Mouse (Mus musculus) neural tube, embryonic 15.5 days (tissue): ENCODE measurements at regions not wholly inside any gene's neighbourhood (a gene's known extent, or its start where the extent isn't known, plus 50 kb on each side); places are given as distances from the start of the nearest gene placed in this dataset.

Experiments
- ATAC-seq: fragments of 200-750 bp; cut with Nextera tagmentation; 2 replicates; pipeline ENCODE4 v1.8.0; 2017; ENCODE audit warnings: mild to moderate bottlenecking, moderate TSS enrichment, moderate library complexity; ENCODE audit not compliant: low FRiP score
- H3K27ac ChIP-seq: fragments of 300-500 bp; sonication (generic); replicated peaks from 2 replicates; pipeline ENCODE4 v1.5.1; 2015; ENCODE audit warnings: mild to moderate bottlenecking, inconsistent platforms
- H3K27me3 ChIP-seq: fragments of 300-500 bp; sonication (generic); replicated peaks from 2 replicates; pipeline ENCODE4 v1.6.1; 2015; ENCODE audit warnings: inconsistent platforms
- H3K36me3 ChIP-seq: fragments of 300-500 bp; sonication (generic); 2 replicates; pipeline ENCODE4 v1.6.1; 2015; ENCODE audit warnings: inconsistent platforms
- H3K4me1 ChIP-seq: fragments of 300-500 bp; sonication (generic); 2 replicates; pipeline ENCODE4 v1.6.1; 2015; ENCODE audit warnings: inconsistent platforms
- H3K4me2 ChIP-seq: fragments of 300-500 bp; sonication (generic); 2 replicates; pipeline ENCODE4 v1.6.1; 2015; ENCODE audit warnings: inconsistent platforms, mild to moderate bottlenecking, moderate library complexity
- H3K4me3 ChIP-seq: fragments of 300-500 bp; sonication (generic); replicated peaks from 2 replicates; pipeline ENCODE4 v1.5.1; 2015; ENCODE audit warnings: mild to moderate bottlenecking, inconsistent platforms
- H3K9ac ChIP-seq: fragments of 300-500 bp; sonication (generic); replicated peaks from 2 replicates; pipeline ENCODE4 v1.6.1; 2015; ENCODE audit warnings: mild to moderate bottlenecking, inconsistent platforms
- H3K9me3 ChIP-seq: fragments of 300-500 bp; sonication (generic); replicated peaks from 2 replicates; pipeline ENCODE4 v1.6.1; 2016; ENCODE audit warnings: inconsistent platforms
- WGBS: fragments of 180-500 bp; shearing (Covaris S2); methylation state at CpG from one replicate; pipeline ENCODE4 v1.1.7; 2015; ENCODE audit warnings: mixed read lengths; 5-methylcytosine and 5-hydroxymethylcytosine counted together

DNA sequence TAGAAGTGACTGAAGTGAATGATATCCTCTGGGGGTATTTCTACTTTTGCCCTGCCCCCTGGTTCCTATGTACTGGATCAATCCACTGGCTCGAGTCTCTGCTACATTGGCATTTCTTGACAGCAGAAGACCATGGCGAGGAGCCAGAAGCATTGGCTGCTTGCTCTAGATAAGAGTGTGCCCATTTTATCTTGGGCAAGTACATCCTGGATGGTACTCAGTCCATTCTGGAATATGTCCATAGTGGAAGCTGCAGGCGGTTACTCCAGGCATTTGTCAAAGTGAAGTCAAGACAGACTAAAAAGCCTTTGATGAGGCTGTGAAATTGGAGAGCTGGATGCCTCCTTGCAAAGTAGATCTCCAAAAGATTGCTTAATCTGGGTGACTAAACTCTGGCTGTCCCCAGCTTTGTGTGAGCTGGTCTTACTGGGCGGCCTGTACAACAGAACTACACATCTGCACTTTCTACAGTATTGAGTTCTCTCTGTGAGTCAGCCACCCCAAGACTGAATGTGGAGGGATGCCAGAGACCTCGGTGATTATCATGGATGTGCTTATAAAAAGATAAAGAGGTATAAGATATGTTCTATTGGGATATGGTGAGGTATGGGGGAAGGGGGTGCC is 222.6 kb upstream of the Peli2 start:
- no peaks in the 10 kb centered on the region for H3K27me3 ChIP-seq
- H3K4me3 ChIP-seq = no peak overlapping the region
- no peak overlapping the region for H3K27ac ChIP-seq
- no peaks in the 10 kb centered on the region for H3K36me3 ChIP-seq
- H3K9ac ChIP-seq = no peak overlapping the region
- ATAC-seq = no peak
- H3K9me3 ChIP-seq = no peaks in the 10 kb centered on the region
- 90% methylated on average over 5 of the region's 5 CpGs for WGBS
- H3K4me1 ChIP-seq = 0 out of 2 replicates have a peak, but pooled peaks cover 4% of the 10 kb centered on the region
- no peak overlapping the region for H3K4me2 ChIP-seq

- no peak for ATAC-seq
- Histone ChIP-seq H3K9me3 (no peaks in the 10 kb centered on the region), H3K4me2 (no peak overlapping the region), H3K27ac (no peak overlapping the region), H3K36me3 (no peaks in the 10 kb centered on the region), H3K27me3 (no peaks in the 10 kb centered on the region), H3K9ac (no peak overlapping the region), H3K4me1 (0 out of 2 replicates have a peak, but pooled peaks cover 4% of the 10 kb centered on the region), H3K4me3 (no peak overlapping the region)
- WGBS = 82% methylated on average over 4 of the region's 4 CpGs
Measured at GRCm38 (mm10) chr14:47898605-47899004, 222.0 kb upstream of the Peli2 start.

GRCm38 (mm10) chr14:47905334-47905733 is 215.3 kb upstream of the Peli2 start:
- Histone ChIP-seq H3K4me2 (no peak overlapping the region), H3K9ac (no peak overlapping the region), H3K27ac (no peak overlapping the region), H3K27me3 (no peaks in the 10 kb centered on the region), H3K4me3 (no peak overlapping the region), H3K36me3 (no peaks in the 10 kb centered on the region), H3K9me3 (no peaks in the 10 kb centered on the region), H3K4me1 (peaks cover 6% of the 10 kb centered on the region; the same call in 1 of the 2 replicates)
- no peak for ATAC-seq

- no peak overlapping the region for H3K27ac ChIP-seq
- no peak overlapping the region for H3K4me3 ChIP-seq
- H3K36me3 ChIP-seq = no peaks in the 10 kb centered on the region
- H3K4me2 ChIP-seq = no peak overlapping the region
- peaks cover 16% of the 10 kb centered on the region; the same call in 1 of the 2 replicates for H3K4me1 ChIP-seq
- H3K9ac ChIP-seq = no peak overlapping the region
- H3K9me3 ChIP-seq = no peaks in the 10 kb centered on the region
- WGBS = 35% methylated on average over 8 of the region's 8 CpGs
- ATAC-seq = no peak
- H3K27me3 ChIP-seq = no peaks in the 10 kb centered on the region
Measured at GRCm38 (mm10) chr14:47909129-47909528, 211.5 kb upstream of the Peli2 start.

DNA sequence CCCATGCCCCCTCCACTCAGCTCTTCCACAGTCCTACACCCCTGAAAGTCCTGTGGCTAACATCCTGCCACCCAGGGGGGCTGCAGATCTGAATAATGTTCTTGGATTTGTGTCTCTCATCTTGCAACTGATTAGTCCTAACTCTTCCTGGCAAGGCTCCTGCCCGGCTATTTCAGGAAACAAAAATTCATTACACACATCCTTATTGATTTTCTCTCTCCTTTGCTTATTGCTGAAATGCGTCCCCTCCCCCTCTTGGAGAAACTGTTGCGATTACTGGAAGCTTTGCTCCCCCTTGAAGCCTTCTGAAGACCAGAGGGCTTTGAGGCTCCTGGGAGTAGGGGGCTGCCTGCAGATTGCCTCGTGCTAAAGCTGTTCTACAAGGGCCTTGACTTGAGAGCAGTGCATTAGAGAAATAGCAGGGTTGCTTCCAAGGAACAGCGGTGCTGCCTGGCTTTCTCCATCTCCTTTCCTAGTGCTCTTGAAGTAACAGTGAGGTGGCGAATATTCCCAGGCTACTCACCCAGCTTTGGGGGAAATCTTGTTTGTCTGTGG is 209.8 kb upstream of the Peli2 start:
- H3K4me2 ChIP-seq = no peak overlapping the region
- H3K4me3 ChIP-seq = no peak overlapping the region
- no peaks in the 10 kb centered on the region for H3K36me3 ChIP-seq
- H3K27me3 ChIP-seq = no peaks in the 10 kb centered on the region
- H3K9ac ChIP-seq = no peak overlapping the region
- 46% methylated on average over 6 of the region's 6 CpGs for WGBS
- no peaks in the 10 kb centered on the region for H3K9me3 ChIP-seq
- no peak overlapping the region for H3K27ac ChIP-seq
- peaks cover 16% of the 10 kb centered on the region; the same call in 1 of the 2 replicates for H3K4me1 ChIP-seq
- no peak for ATAC-seq

GRCm38 (mm10) chr14:47911546-47912545 is 208.8 kb upstream of the Peli2 start:
- Histone ChIP-seq H3K27ac (no peak overlapping the region), H3K4me3 (no peak overlapping the region), H3K4me2 (no peak overlapping the region), H3K9me3 (no peaks in the 10 kb centered on the region), H3K36me3 (no peaks in the 10 kb centered on the region), H3K4me1 (peaks cover 16% of the 10 kb centered on the region; the same call in 1 of the 2 replicates), H3K9ac (no peak overlapping the region), H3K27me3 (no peaks in the 10 kb centered on the region)
- 65% methylated on average over 9 of the region's 9 CpGs for WGBS
- ATAC-seq = peak; percentile 62; the same call in 1 of the 2 replicates

DNA sequence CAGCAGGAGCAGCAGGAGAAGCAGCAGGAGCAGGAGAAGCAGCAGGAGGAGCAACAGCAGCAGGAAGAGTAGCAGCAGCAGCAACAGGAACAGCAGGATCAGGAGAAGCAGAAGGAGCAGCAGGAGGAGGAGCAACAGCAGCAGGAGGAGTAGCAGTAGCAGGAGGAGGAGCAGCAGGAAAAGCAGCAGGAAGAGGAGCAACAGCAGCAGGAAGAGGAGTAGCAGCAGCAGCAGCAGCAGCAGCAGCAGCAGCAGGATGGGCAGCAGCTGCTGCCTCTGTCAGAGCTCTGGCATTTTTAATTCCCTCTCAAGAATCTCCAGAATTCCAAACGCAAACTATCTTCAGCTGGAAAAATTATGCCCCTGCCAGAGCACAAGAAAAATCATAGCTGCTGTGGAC is 205.0 kb upstream of the Peli2 start:
- H3K9me3 ChIP-seq = no peaks in the 10 kb centered on the region
- no peak for ATAC-seq
- H3K9ac ChIP-seq = no peak overlapping the region
- WGBS = 90% methylated on average over 1 of the region's 1 CpGs
- H3K27ac ChIP-seq = no peak overlapping the region
- H3K36me3 ChIP-seq = no peaks in the 10 kb centered on the region
- H3K4me1 ChIP-seq = peaks cover 11% of the 10 kb centered on the region; the same call in 1 of the 2 replicates
- no peak overlapping the region for H3K4me2 ChIP-seq
- H3K4me3 ChIP-seq = no peak overlapping the region
- H3K27me3 ChIP-seq = no peaks in the 10 kb centered on the region

DNA sequence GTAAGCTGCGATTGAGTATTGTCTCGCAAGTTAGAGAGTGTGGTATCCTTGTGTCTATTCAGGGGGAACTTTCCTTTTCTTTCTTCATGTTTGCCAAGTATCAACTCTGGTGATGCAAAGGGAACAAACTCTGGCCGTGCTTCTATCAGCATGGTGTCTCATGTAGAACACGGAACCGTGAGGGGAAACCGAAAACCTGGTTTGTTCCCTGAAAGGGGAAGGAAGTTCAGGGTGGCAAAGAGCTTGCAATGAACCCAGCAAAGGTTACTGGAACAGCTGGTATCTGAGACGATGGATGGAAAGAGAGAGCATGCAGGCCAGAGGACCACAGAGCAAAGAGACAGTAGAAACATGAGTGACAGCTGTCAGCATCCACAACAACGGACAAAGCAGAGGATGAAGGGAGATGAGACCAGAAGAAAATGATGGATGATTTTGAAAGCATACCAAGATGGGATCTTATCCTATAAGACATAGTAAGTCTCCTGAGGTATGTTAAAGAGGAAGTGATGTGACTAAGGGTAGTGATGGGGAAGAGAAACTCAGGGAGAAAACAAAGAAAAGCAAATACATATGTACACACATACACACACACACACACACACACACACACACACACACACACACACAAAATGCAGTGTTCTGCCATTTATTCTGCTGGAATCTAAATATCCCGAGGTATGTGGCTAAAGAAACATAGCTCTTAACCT is 199.8 kb upstream of the Peli2 start:
- H3K4me2 ChIP-seq = no peak overlapping the region
- peaks cover 6% of the 10 kb centered on the region for H3K4me1 ChIP-seq
- H3K4me3 ChIP-seq = no peak overlapping the region
- no peak for ATAC-seq
- H3K27me3 ChIP-seq = no peaks in the 10 kb centered on the region
- WGBS = 94% methylated on average over 9 of the region's 9 CpGs
- H3K9me3 ChIP-seq = no peaks in the 10 kb centered on the region
- H3K27ac ChIP-seq = no peak overlapping the region
- H3K36me3 ChIP-seq = no peaks in the 10 kb centered on the region
- no peak overlapping the region for H3K9ac ChIP-seq

- 23% methylated on average over 10 of the region's 10 CpGs for WGBS
- Histone ChIP-seq H3K4me3 (no peak overlapping the region), H3K36me3 (no peaks in the 10 kb centered on the region), H3K27ac (no peak overlapping the region), H3K4me2 (no peak overlapping the region), H3K27me3 (no peaks in the 10 kb centered on the region), H3K9me3 (no peaks in the 10 kb centered on the region), H3K4me1 (peaks cover 6% of the 10 kb centered on the region), H3K9ac (no peak overlapping the region)
- 0 out of 2 replicates have a peak, but pooled peaks have one; percentile 63 for ATAC-seq
Measured at GRCm38 (mm10) chr14:47921811-47922277, 198.8 kb upstream of the Peli2 start.

GRCm38 (mm10) chr14:47926416-47926815 is 194.2 kb upstream of the Peli2 start:
- Histone ChIP-seq H3K27ac (no peak overlapping the region), H3K4me3 (no peak overlapping the region), H3K9ac (no peak overlapping the region), H3K4me1 (peaks cover 6% of the 10 kb centered on the region), H3K36me3 (no peaks in the 10 kb centered on the region), H3K27me3 (no peaks in the 10 kb centered on the region), H3K9me3 (no peaks in the 10 kb centered on the region), H3K4me2 (no peak overlapping the region)
- 93% methylated on average over 3 of the region's 3 CpGs for WGBS
- no peak for ATAC-seq

DNA sequence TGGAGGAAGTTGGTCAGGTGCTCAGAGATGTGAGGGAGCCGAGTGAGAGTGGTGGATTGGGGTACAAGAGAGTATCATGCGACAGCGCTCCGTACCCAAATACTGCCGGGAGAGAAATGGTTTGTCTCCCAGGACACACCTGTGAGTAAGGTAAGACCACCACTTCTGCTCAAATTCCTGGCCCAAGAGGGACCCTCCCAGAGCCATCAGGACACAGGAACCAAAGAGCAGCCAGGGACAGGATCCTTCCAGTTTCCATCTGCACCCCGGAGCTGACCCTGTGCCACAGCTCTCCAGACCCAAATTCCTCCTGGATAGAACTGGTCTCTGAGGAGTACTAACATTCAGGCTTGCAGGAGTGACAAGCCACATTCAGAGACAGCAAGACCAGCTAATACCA is 185.2 kb upstream of the Peli2 start:
- Histone ChIP-seq H3K4me1 (peaks cover 6% of the 10 kb centered on the region; the same call in 1 of the 2 replicates), H3K27me3 (no peaks in the 10 kb centered on the region), H3K36me3 (no peaks in the 10 kb centered on the region), H3K4me2 (no peak overlapping the region), H3K27ac (no peak overlapping the region), H3K9ac (no peak overlapping the region), H3K9me3 (no peaks in the 10 kb centered on the region), H3K4me3 (no peak overlapping the region)
- ATAC-seq = no peak
- 94% methylated on average over 6 of the region's 6 CpGs for WGBS
